Mouse (Mus musculus) MEL (cell line): ENCODE data around the gene Nfkbie.

Experiments
- CTCF ChIP-seq, 3 experiments: IDR thresholded peaks in 2 of 3; conservative IDR thresholded peaks in 1 of 3; 2 replicates each; pipeline ENCODE4 v1.5.1; 2011 to 2012; ENCODE audit warnings: low read length in 3 of 3, low read depth in 2 of 3, mild to moderate bottlenecking in 2 of 3, improper control_type of control experiment in 1 of 3, inconsistent platforms in 1 of 3, mixed read lengths in 1 of 3, moderate library complexity in 1 of 3; ENCODE audit not compliant: control insufficient read depth in 1 of 3, insufficient read depth in 1 of 3, poor library complexity in 1 of 3, severe bottlenecking in 1 of 3
- JUND ChIP-seq: IDR thresholded peaks from 2 replicates; pipeline ENCODE4 v1.6.1; 2011; ENCODE audit warnings: low read depth, mild to moderate bottlenecking, improper control_type of control experiment, low read length
- NRF1 ChIP-seq: IDR thresholded peaks from 2 replicates; pipeline ENCODE4 v1.6.1; 2014; ENCODE audit warnings: low read depth, mild to moderate bottlenecking, inconsistent platforms, low read length, improper control_type of control experiment, moderate library complexity; ENCODE audit not compliant: poor library complexity, insufficient read depth, severe bottlenecking
- RCOR1 ChIP-seq: IDR thresholded peaks from 2 replicates; pipeline ENCODE4 v1.6.1; 2012; ENCODE audit warnings: low read depth, mild to moderate bottlenecking, inconsistent platforms, low read length, improper control_type of control experiment
- ZC3H11A ChIP-seq: IDR thresholded peaks from 2 replicates; pipeline ENCODE4 v1.6.1; 2012; ENCODE audit warnings: low read depth, mild to moderate bottlenecking, inconsistent platforms, low read length, improper control_type of control experiment

- TF ChIP-seq CTCF (IDR thresholded peaks at IDR 0.05 in 2 of 3, conservative IDR thresholded peaks at IDR 0.05 in 1 of 3; ENCODE audit: control insufficient read depth in 1 of 3, insufficient read depth in 1 of 3, low read depth in 2 of 3, low read length in 3 of 3, poor library complexity in 1 of 3, severe bottlenecking in 1 of 3), result no peak
- no peak for TF ChIP-seq ZC3H11A
- TF ChIP-seq RCOR1, result no peak
- no peak for TF ChIP-seq NRF1
- TF ChIP-seq JUND, result no peak
These were observed 44.1 kb downstream of the Nfkbie start, which contains the start of gene Slc29a1 for GRCm38 (mm10) chr17:45599446-45600242.
